Mouse (Mus musculus) bone marrow macrophage, adult 2 months (primary cell): Measurements from ENCODE around the gene Arhgap29.

Experiments used
- CTCF ChIP-seq: IDR thresholded peaks from 2 replicates; pipeline ENCODE4 v1.5.1; 2012; ENCODE audit warnings: low read depth, mild to moderate bottlenecking, low read length, moderate library complexity
- POLR2A ChIP-seq: IDR thresholded peaks from 2 replicates; pipeline ENCODE4 v1.6.1; 2012; ENCODE audit warnings: mild to moderate bottlenecking, low read depth, low read length, borderline replicate concordance

GRCm38 (mm10) chr3:121953433-121954161, 1.3 kb downstream of the Arhgap29 start:
- no peak for TF ChIP-seq CTCF
- TF ChIP-seq POLR2A: no peak
